Mouse (Mus musculus) embryonic fibroblast, embryonic 13.5 days (primary cell): ENCODE data around the gene Mup18. TPM values are rescaled to one million over a fixed set of nuclear protein-coding genes. Genes with fewer than 3 reads are reported as not detected.
"Not testable (repeated sequence)": the region's sequence is repeated elsewhere in the genome, so short reads cannot be mapped to it uniquely, and the experiment has no call there.

ENCODE experiments used
- H3K27ac ChIP-seq: 2 replicates; pipeline ENCODE4 v1.5.1; 2012; ENCODE audit warnings: low read length, control low read depth, inconsistent platforms; ENCODE audit not compliant: insufficient read depth
- H3K4me1 ChIP-seq: 2 replicates; pipeline ENCODE4 v1.6.1; 2011; ENCODE audit warnings: low read length; ENCODE audit not compliant: control insufficient read depth, insufficient read depth
- H3K4me3 ChIP-seq: 2 replicates; pipeline ENCODE4 v1.5.1; 2011; ENCODE audit warnings: mild to moderate bottlenecking, control low read depth, low read length; ENCODE audit not compliant: insufficient read depth
- polyA plus RNA-seq: library from polyadenylated mRNA; stranded (reverse); fragments of >200 nt; gene quantifications from 2 replicates; pipeline ENCODE4 v1.2.4, GENCODE M21; 2011; ENCODE audit warnings: low read depth; ENCODE audit not compliant: missing spikeins, insufficient read length

Gene Mup18
- polyA plus RNA-seq, result not detected in 2 replicates

DNA sequence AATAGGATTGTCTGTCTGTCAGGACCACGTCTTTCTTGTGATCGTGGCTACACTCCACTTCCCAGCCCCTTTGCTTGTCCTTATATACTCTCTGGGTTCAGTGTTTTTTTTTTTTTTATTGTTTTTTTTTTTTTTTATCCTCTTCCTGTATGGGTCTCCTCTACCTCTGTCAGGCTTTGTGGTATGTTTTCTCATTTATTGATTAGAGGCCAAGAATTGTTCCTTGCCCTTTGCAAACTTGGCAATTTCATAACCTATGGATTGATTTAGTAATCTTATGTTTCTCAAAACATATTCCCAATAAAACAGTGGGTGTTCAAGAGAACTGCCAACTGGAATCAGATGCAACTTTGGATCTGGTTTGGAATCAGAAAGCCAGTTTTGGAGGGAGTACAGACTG, at the start of gene Mup18:
Mup18 (minus strand) TSS at position 101 of the 400 bp plus-strand sequence.
- H3K4me3 ChIP-seq, H3K27ac ChIP-seq, H3K4me1 ChIP-seq: not testable (repeated sequence)

DNA sequence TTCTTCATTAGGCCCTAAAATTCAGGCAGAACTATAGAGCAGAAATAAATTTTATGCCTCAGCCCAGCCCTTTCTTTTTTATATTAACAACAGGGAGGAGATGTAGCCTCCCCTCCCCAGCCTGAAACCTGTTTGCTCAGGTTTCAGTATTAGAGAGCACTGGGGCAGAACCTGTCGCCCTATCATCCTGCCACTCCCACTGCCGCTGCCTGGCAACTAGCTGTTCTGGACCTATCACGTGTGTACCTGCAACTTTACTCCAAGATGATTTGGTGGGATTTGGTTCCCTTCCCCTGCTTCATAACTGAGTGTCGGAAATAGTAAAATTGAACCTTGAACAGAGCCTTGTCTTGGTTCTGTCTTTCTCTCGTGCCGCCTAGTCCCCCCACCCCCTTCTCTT, 40.4 kb upstream of the Mup18 start:
- H3K4me1 ChIP-seq, H3K4me3 ChIP-seq, H3K27ac ChIP-seq: not testable (repeated sequence)

Other genes starting within 250 kb of the Mup18 start
- gene Mup15, start 234.4 kb downstream of the Mup18 start, polyA plus RNA-seq, result not detected in 2 replicates
- gene Mup16, start 154.6 kb downstream of the Mup18 start, polyA plus RNA-seq, result not detected in 2 replicates
- not detected in 2 replicates for gene Mup17, start 78.3 kb downstream of the Mup18 start, polyA plus RNA-seq
- not detected in 2 replicates for gene Mup19, start 108.1 kb upstream of the Mup18 start, polyA plus RNA-seq
- not detected in 2 replicates for gene Mup5, start 161.1 kb upstream of the Mup18 start, polyA plus RNA-seq